Mouse (Mus musculus) C2C12 (cell line): ENCODE measurements at regions not wholly inside any gene's neighbourhood (a gene's known extent, or its start where the extent isn't known, plus 50 kb on each side); places are given as distances from the start of the nearest gene placed in this dataset.

ENCODE experiments used
- H3K27me3 ChIP-seq: one replicate; pipeline ENCODE4 v1.6.1; 2011; ENCODE audit not compliant: control insufficient read depth, insufficient read depth, insufficient read length
- H3K36me3 ChIP-seq: one replicate; pipeline ENCODE4 v1.6.1; 2011; ENCODE audit not compliant: control insufficient read depth, insufficient read depth
- H3K4me3 ChIP-seq: one replicate; pipeline ENCODE4 v1.5.1; 2011; ENCODE audit warnings: mild to moderate bottlenecking, control low read depth; ENCODE audit not compliant: poor library complexity, insufficient read depth, severe bottlenecking
- H3K79me2 ChIP-seq: one replicate; pipeline ENCODE4 v1.6.1; 2011; ENCODE audit not compliant: control insufficient read depth, insufficient read depth
- H3K79me3 ChIP-seq: one replicate; pipeline ENCODE4 v1.6.1; 2011; ENCODE audit warnings: low read depth, control low read depth
- H3ac ChIP-seq: one replicate; pipeline ENCODE3; 2011; ENCODE audit warnings: low read depth; ENCODE audit not compliant: control insufficient read depth, insufficient read length
- CEBPB ChIP-seq: IDR thresholded peaks from one replicate; pipeline ENCODE4 v1.6.1; 2011; ENCODE audit warnings: low read depth, mild to moderate bottlenecking, control low read depth, moderate library complexity
- CTCF ChIP-seq: IDR thresholded peaks from one replicate; pipeline ENCODE4 v1.5.1; 2011; ENCODE audit not compliant: control insufficient read depth, insufficient read depth, insufficient read length
- FOSL1 ChIP-seq: IDR thresholded peaks from one replicate; pipeline ENCODE4 v1.8.0; 2011; ENCODE audit warnings: mild to moderate bottlenecking, low read length; ENCODE audit not compliant: poor library complexity, insufficient read depth, severe bottlenecking
- MAX ChIP-seq: IDR thresholded peaks from one replicate; pipeline ENCODE4 v1.6.1; 2011; ENCODE audit warnings: mild to moderate bottlenecking, control low read depth
- MYOD1 ChIP-seq: IDR thresholded peaks from one replicate; pipeline ENCODE4 v1.6.1; 2011; ENCODE audit warnings: low read depth; ENCODE audit not compliant: control insufficient read depth, insufficient read length
- MYOG ChIP-seq: IDR thresholded peaks from one replicate; pipeline ENCODE4 v1.6.1; 2011; ENCODE audit not compliant: control insufficient read depth, insufficient read length; ENCODE audit errors: extremely low read depth
- USF1 ChIP-seq: IDR thresholded peaks from one replicate; pipeline ENCODE4 v1.6.1; 2011; ENCODE audit warnings: low read depth, mild to moderate bottlenecking, control low read depth, moderate library complexity

DNA sequence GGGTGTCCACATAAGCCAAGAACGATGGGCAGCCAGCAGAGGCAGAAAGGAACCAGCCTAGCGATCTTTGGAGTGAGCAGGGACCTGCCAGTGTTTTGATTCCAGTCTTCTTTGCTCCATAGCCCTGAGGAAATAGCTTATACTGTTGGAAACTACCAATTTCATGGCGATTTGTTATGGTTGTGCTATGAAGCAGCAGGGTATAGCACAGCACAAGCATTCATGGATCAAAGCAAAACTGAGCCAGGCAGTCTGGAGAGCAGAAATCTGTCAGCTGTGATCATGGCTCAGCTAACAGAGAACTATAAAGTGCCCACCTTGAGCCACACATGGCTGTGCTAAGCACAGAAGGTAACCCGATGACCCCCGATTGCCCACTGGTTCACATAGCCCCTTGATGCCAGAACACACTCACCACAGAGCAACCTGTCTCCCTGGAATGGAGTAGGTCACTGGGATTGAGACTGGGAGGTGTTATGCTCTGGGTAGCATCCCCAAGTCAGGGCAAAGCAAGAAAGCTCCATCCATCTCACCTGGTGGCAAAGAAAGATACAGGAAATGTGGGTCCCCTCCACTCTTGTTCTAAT is 158.9 kb upstream of the Adamts16 start:
- Histone ChIP-seq H3K79me3 (no peaks in the 10 kb centered on the region), H3K27me3 (no peaks in the 10 kb centered on the region), H3K79me2 (no peaks in the 10 kb centered on the region), H3K36me3 (no peaks in the 10 kb centered on the region), H3K4me3 (no peak overlapping the region), H3ac (no peak overlapping the region)
- no peak for TF ChIP-seq USF1
- no peak for TF ChIP-seq FOSL1
- no peak for TF ChIP-seq CEBPB
- no peak for TF ChIP-seq MYOG
- no peak for TF ChIP-seq MYOD1
- TF ChIP-seq MAX = no peak
- TF ChIP-seq CTCF = no peak

DNA sequence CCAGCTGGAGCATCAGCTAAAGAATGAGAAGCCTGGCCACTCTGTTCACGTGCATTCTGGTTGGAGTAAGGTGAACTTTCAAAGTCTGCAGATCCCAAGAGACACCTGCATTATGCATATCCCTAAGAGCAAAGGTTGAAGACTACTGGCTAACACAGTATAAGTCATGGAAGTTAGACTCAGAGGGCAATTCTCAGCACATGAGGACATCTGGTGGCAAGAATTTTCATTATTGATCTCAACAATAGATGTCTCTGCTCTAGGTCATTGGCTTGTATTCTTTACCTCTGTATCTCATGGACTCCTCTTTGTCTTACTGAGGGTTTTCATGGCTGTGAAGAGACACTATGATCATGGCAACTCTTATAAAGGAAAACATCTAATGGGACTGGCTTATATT is 151.9 kb upstream of the Adamts16 start:
- Histone ChIP-seq H3K36me3 (no peaks in the 10 kb centered on the region), H3ac (no peak overlapping the region), H3K27me3 (no peaks in the 10 kb centered on the region), H3K79me2 (no peaks in the 10 kb centered on the region), H3K79me3 (no peaks in the 10 kb centered on the region), H3K4me3 (no peak overlapping the region)
- no peak for TF ChIP-seq CEBPB
- no peak for TF ChIP-seq MYOG
- TF ChIP-seq USF1 = no peak
- TF ChIP-seq MAX = no peak
- TF ChIP-seq MYOD1 = no peak
- no peak for TF ChIP-seq CTCF
- no peak for TF ChIP-seq FOSL1

DNA sequence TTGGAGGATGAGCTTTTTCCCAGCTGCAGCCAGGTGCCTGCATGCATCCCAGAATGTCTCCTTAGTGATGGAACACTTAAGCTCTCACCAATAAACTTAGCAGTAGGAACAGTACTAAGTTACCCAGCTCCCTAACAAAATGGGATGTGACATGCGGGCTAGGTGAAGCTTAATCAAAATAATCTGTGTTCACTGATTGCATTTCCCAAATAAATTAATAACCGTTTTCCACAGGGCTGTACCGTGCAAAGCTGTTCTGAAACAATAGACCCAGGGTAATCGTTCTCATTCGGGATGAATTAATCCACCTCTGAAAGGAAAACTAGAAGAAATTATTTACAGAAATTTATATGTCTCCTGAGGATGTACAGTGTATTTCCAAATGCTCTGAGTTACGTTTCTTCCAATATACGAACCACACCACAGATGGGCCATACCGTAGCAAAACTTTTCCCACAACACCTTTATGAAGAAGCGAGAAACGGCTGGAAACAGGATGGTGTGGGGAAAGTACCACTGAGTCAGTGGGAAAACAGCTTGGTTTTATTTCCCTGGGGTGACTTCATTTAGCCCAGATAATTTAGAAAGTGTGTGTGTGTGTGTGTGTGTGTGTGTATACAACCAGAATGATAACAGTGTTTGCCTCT is 148.5 kb upstream of the Adamts16 start:
- no peaks in the 10 kb centered on the region for H3K79me3 ChIP-seq
- TF ChIP-seq USF1 = no peak
- TF ChIP-seq MYOD1 = no peak
- TF ChIP-seq CEBPB = no peak
- no peak for TF ChIP-seq FOSL1
- TF ChIP-seq MYOG = no peak
- no peak for TF ChIP-seq MAX
- TF ChIP-seq CTCF = no peak
- H3K4me3 ChIP-seq = no peak overlapping the region
- H3K36me3 ChIP-seq = no peaks in the 10 kb centered on the region
- no peak overlapping the region for H3ac ChIP-seq
- no peaks in the 10 kb centered on the region for H3K79me2 ChIP-seq
- no peaks in the 10 kb centered on the region for H3K27me3 ChIP-seq

DNA sequence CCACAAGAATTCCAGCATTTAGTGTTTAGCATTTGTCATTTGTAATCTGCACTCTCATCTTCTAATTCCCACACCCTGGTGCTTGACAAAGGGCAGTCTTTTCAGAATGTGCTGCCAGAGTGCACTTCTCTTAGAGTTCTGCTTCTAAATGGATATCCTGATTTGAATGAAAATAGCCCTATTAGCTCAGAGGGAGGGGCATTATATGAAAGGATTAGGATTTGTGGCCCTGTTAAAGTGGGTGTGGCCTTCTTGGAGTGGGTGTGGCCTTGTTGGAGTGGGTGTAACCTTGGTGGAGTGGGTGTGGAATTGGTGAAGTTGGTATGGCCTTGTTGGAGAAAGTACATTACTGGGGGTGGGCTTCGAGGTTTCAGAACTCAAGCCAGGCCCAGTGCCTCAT is 137.7 kb upstream of the Adamts16 start:
- Histone ChIP-seq H3K79me3 (no peaks in the 10 kb centered on the region), H3K4me3 (no peak overlapping the region), H3K36me3 (no peaks in the 10 kb centered on the region), H3K79me2 (no peaks in the 10 kb centered on the region), H3K27me3 (no peaks in the 10 kb centered on the region), H3ac (no peak overlapping the region)
- TF ChIP-seq MYOG (no peak), CEBPB (no peak), MYOD1 (no peak), USF1 (no peak), MAX (no peak), CTCF (no peak), FOSL1 (no peak)

DNA sequence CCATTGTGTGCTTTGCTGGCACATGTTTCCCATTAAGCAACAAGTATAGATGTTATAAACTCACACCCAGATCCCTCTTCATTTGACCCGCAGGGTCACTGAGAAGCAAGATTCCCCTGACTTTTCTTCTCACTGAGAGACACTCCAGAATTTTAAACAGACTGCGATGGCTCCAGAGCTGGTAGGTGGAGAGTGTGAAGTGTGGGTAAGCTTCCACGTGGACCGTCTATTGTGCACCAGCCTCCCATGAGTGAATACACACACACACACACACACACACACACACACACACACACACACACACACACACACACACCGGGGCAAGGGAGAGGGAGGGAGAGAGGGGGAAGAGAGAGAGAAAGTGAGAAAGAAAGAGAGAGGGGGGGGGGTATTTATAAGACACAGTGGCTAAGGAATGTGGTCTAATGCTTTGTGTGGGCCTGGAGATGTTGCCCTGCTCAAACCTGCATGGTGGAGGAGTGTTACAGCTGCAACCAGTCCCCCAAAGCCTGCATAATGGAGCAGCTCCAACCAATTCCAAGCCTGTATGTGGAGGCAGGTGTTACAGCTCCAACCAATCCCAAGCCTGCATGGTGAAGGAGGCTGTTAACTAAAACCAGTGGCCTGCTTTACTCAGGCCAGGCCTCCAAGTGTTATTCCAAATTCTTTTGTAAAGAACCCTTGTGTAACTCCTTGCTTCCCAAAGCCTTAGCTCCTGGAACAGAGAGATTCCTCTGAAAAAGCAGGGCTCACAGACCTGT is 137.1 kb upstream of the Adamts16 start:
- H3K36me3 ChIP-seq = no peaks in the 10 kb centered on the region
- no peaks in the 10 kb centered on the region for H3K79me2 ChIP-seq
- H3K27me3 ChIP-seq = no peaks in the 10 kb centered on the region
- no peaks in the 10 kb centered on the region for H3K79me3 ChIP-seq
- no peak overlapping the region for H3ac ChIP-seq
- no peak overlapping the region for H3K4me3 ChIP-seq
- TF ChIP-seq USF1 (no peak), CTCF (no peak), MYOG (no peak), CEBPB (no peak), FOSL1 (no peak), MYOD1 (no peak), MAX (no peak)
